Mouse (Mus musculus): ENCODE measurements around the gene Gstp3. TPM values are rescaled to one million over a fixed set of nuclear protein-coding genes. Genes with fewer than 3 reads are reported as not detected.

The Gstp3 gene
- total and polyA plus RNA-seq, 2 experiments from 2014 or later = not detected

DNA sequence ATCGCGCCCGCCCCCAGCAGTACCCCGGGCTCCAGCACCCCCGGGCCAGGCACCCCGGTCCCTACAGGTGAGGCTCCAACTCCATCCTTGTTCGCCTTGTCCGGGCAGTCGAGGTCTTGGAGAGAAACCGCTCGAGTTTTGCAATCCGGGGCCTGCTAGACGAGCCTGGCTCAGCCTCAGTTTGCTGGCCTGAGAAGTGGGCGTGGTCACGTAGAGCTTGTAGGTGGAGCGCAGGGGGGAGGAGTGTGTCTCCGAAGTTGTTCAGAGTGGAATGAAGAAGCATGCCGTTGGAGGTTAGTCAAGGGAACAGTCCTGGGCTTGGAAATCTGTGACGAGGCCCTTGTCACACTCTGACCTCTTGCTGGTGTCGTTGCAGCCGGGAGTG is 38.1 kb upstream of the Gstp3 start:
- peak overlapping the region; percentile 31 for H3K9ac ChIP-seq (replicated peaks; ENCODE audit: low read length)
- peak overlapping the region; percentile 63 for H3K4me2 ChIP-seq (ENCODE audit: low read depth, low read length)
- no peak for TF ChIP-seq CTCF (IDR thresholded peaks at IDR 0.05; ENCODE audit: low read depth)
- peak overlapping the region; percentile 45 for H3K4me3 ChIP-seq (ENCODE audit: low read length)
- H3K9me3 ChIP-seq (ENCODE audit: low read length) = no peaks in the 10 kb centered on the region
- ATAC-seq = no peak
- 2% methylated on average over 21 of the region's 21 CpGs for WGBS
- peak overlapping the region; percentile 8; the same call in 1 of the 2 replicates for H3K27ac ChIP-seq
- no peak for DNase-seq (ENCODE audit: low spot score)
- H3K36me3 ChIP-seq (ENCODE audit: insufficient read depth, low read length) = no peaks in the 10 kb centered on the region
- H3K4me1 ChIP-seq (ENCODE audit: insufficient read depth, low read length) = peaks cover 24% of the 10 kb centered on the region
- H3K27me3 ChIP-seq (ENCODE audit: insufficient read depth, low read length) = no peaks in the 10 kb centered on the region

DNA sequence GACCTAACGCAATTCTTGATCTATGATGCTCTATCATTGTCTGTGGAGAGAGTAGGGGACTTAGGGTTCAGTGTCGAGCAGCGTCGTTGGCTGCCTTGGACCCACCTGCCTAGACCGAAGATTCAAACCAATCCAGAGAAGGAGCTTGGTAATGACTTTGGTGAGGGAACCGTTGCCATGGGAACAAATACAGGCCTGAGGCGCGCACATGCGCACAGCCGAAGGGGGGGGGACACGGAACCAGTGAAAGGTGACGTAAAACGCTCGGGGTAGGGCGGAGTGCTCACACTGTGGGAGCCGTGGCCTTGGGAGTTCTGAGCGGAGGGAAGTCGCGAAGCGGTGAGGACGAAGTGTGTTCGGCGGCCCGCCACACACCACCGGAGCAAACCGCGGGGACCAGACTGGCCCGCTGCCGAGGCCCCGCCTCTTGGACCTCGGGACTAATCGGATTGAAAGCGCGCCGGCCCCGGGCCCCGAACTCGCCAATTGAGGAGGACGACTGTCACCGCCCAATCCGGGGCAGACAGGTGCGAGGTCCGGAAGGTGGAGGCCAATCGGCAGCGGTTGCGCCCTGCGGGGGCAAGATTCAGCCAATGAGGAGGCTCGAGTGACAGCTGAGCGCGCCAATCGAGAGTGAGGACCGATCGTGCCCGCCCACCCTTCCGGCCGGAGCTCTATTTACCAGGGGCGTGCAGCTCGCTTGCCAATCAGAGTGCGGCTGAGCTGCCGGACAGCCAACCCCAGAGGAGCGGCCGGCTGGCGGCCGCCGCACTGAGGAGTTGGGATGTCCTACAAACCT is 37.5 kb upstream of the Gstp3 start, which contains the start of gene Cdk2ap2:
Gene Cdk2ap2 (plus strand): TSS at position 541 of the 799 bp plus-strand sequence.
- WGBS = under 1% methylated on average over 65 of the region's 65 CpGs
- TF ChIP-seq CTCF (IDR thresholded peaks at IDR 0.05; ENCODE audit: low read depth) = no peak

DNA sequence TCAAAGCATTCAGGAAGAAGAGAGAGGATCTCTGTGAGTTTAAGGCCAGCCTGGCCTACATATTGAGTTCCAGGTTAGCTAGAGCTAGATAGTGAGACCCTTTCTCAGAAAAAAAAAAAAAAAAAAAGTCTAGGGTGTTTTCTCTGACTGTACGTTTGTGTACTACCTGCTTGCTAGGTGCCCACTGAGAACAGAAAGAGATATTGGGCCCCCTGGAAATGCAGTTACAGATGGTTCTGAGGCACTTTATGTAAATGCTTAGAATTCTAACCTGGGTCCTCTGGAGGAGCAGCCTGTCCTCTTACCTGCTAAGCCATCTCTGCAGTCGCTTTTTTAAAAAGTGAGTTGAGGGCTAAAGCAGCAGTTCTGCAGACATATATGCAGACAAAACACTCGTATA is 36.4 kb upstream of the Gstp3 start:
- 69% methylated on average over 3 of the region's 3 CpGs for WGBS
- no peak for ATAC-seq

More for the DNA sequence above, 37.5 kb upstream of the Gstp3 start, which contains the start of gene Cdk2ap2:
- H3K9me3 ChIP-seq (ENCODE audit: low read length) = no peaks in the 10 kb centered on the region
- no peaks in the 10 kb centered on the region for H3K36me3 ChIP-seq (ENCODE audit: insufficient read depth, low read length)
- ATAC-seq (peak; percentile 95), DNase-seq (ENCODE audit: low spot score) (peak; percentile 99)
- peak within 1 kb of the TSS; percentile 63 for H3K4me2 ChIP-seq (ENCODE audit: low read depth, low read length)
- H3K27ac ChIP-seq = peak within 1 kb of the TSS; percentile 82
- peak within 1 kb of the TSS; percentile 50 for H3K9ac ChIP-seq (replicated peaks; ENCODE audit: low read length)
- H3K27me3 ChIP-seq (ENCODE audit: insufficient read depth, low read length) = no peaks in the 10 kb centered on the region
- H3K4me1 ChIP-seq (ENCODE audit: insufficient read depth, low read length) = peaks cover 23% of the 10 kb centered on the region
- peak within 1 kb of the TSS; percentile 45 for H3K4me3 ChIP-seq (ENCODE audit: low read length)

DNA sequence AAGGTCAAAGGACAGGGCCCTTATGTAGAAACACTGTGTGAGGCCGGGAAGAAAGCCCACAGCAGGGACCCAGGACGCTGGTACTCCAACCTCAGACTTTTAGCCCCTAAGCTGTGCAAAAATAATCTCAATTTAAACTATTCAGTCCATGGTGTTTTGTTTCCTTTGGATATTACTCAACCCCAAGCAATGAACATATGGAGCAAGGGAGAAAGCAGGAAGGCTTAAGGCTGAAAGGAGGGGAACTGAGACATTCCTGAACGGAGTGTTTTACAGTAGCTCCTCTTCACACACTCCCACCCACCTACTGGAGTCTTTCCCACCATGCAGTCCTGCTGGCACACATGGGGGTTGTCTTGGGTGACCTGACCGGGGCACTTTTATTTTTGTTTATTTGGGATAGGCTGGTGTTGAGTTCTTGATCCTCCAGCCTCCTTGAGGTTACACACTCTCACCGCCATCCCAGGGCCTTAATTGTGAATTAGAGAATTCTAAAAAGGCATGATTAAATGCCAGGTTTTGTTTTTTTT is 35.5 kb upstream of the Gstp3 start:
- WGBS = 81% methylated on average over 5 of the region's 5 CpGs
- DNase-seq (ENCODE audit: low spot score) (no peak), ATAC-seq (no peak)
- Histone ChIP-seq H3K27ac (no peak overlapping the region), H3K27me3 (ENCODE audit: insufficient read depth, low read length) (no peaks in the 10 kb centered on the region), H3K4me3 (ENCODE audit: low read length) (no peak overlapping the region), H3K4me2 (ENCODE audit: low read depth, low read length) (no peak overlapping the region), H3K4me1 (ENCODE audit: insufficient read depth, low read length) (peaks cover 7% of the 10 kb centered on the region; the same call in 1 of the 2 replicates), H3K9ac (replicated peaks; ENCODE audit: low read length) (no peak overlapping the region), H3K9me3 (ENCODE audit: low read length) (no peaks in the 10 kb centered on the region), H3K36me3 (ENCODE audit: insufficient read depth, low read length) (no peaks in the 10 kb centered on the region)
- no peak for TF ChIP-seq CTCF (IDR thresholded peaks at IDR 0.05; ENCODE audit: low read depth)

More for the DNA sequence above, 36.4 kb upstream of the Gstp3 start:
- no peak overlapping the region for H3K4me2 ChIP-seq (ENCODE audit: low read depth, low read length)
- peak overlapping the region; percentile 82; the same call in 1 of the 2 replicates for H3K27ac ChIP-seq
- no peak overlapping the region for H3K9ac ChIP-seq (replicated peaks; ENCODE audit: low read length)
- H3K4me1 ChIP-seq (ENCODE audit: insufficient read depth, low read length) = peaks cover 16% of the 10 kb centered on the region
- no peak for DNase-seq (ENCODE audit: low spot score)
- TF ChIP-seq CTCF (IDR thresholded peaks at IDR 0.05; ENCODE audit: low read depth) = no peak
- no peak overlapping the region for H3K4me3 ChIP-seq (ENCODE audit: low read length)
- H3K9me3 ChIP-seq (ENCODE audit: low read length) = no peaks in the 10 kb centered on the region
- H3K27me3 ChIP-seq (ENCODE audit: insufficient read depth, low read length) = no peaks in the 10 kb centered on the region
- H3K36me3 ChIP-seq (ENCODE audit: insufficient read depth, low read length) = no peaks in the 10 kb centered on the region

DNA sequence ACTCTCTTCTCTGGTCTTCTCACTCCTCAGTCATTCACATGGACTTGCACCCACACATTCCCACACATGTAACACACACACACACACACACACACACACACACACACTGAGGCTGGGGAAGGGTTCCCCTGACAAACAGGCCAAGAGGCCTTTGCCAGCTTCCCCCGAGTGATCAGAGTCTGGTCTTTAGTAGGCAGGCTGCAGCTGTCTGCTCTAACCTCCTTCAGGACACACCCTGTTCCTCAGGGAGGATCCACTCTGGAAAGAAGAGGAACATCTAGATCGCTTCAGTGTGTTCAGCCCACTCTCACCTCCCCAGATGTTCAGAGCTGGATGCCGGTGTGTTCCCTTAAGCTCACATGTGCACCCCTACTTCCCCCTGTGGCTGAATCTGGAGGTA is 35.0 kb upstream of the Gstp3 start:
- H3K4me1 ChIP-seq (ENCODE audit: insufficient read depth, low read length) = peaks cover 3% of the 10 kb centered on the region; the same call in 1 of the 2 replicates
- H3K4me2 ChIP-seq (ENCODE audit: low read depth, low read length) = no peak overlapping the region
- no peaks in the 10 kb centered on the region for H3K9me3 ChIP-seq (ENCODE audit: low read length)
- H3K27me3 ChIP-seq (ENCODE audit: insufficient read depth, low read length) = no peaks in the 10 kb centered on the region
- DNase-seq (ENCODE audit: low spot score) (no peak), ATAC-seq (no peak)
- no peak for TF ChIP-seq CTCF (IDR thresholded peaks at IDR 0.05; ENCODE audit: low read depth)
- WGBS = 80% methylated on average over 3 of the region's 3 CpGs
- H3K36me3 ChIP-seq (ENCODE audit: insufficient read depth, low read length) = no peaks in the 10 kb centered on the region
- H3K9ac ChIP-seq (replicated peaks; ENCODE audit: low read length) = no peak overlapping the region
- no peak overlapping the region for H3K27ac ChIP-seq
- no peak overlapping the region for H3K4me3 ChIP-seq (ENCODE audit: low read length)

DNA sequence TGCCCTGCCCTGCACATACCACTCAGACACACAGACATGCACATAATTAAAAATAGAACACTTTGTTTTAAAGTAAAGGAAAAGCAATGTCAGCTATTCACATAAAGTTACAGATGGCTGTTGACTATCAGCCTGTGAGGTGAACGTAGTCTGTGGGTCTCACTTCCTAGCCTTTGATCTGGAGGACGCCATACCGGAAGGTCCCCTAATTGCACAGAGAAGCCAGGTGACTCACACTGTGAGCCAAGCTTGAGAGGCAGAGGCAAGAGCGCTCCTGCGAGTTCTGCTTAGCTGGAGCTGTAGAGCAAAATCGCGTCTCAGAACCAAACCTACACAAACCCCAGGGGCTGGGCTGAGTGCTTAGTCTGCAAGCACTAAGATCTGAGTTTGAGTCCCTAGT is 34.4 kb upstream of the Gstp3 start:
- WGBS = 81% methylated on average over 7 of the region's 7 CpGs
- Histone ChIP-seq H3K27me3 (ENCODE audit: insufficient read depth, low read length) (no peaks in the 10 kb centered on the region), H3K4me3 (ENCODE audit: low read length) (no peak overlapping the region), H3K4me2 (ENCODE audit: low read depth, low read length) (no peak overlapping the region), H3K27ac (no peak overlapping the region), H3K9me3 (ENCODE audit: low read length) (no peaks in the 10 kb centered on the region), H3K36me3 (ENCODE audit: insufficient read depth, low read length) (no peaks in the 10 kb centered on the region), H3K4me1 (ENCODE audit: insufficient read depth, low read length) (no peaks in the 10 kb centered on the region), H3K9ac (replicated peaks; ENCODE audit: low read length) (no peak overlapping the region)
- TF ChIP-seq CTCF (IDR thresholded peaks at IDR 0.05; ENCODE audit: low read depth) = no peak
- DNase-seq (ENCODE audit: low spot score) (no peak), ATAC-seq (no peak)

DNA sequence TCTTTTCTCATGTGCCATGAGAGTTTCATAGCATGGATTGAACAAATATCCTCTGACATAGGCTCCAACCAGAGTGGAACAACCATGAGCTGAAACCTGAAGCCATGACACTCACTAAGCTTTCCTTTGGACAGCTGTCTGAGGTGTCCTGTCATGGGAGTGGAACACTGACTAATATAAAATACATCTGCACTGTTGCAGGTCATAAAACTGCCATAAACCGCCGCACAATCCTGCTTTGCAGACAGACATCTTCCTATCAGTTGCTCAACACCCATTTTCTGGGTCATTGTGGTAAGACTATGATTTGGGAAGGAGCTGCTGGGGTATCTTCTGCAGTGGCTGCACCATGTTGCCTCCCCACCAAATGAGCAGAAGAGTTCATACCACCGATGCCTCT is 33.4 kb upstream of the Gstp3 start:
- Histone ChIP-seq H3K4me2 (ENCODE audit: low read depth, low read length) (no peak overlapping the region), H3K4me1 (ENCODE audit: insufficient read depth, low read length) (no peaks in the 10 kb centered on the region), H3K36me3 (ENCODE audit: insufficient read depth, low read length) (no peaks in the 10 kb centered on the region), H3K27ac (no peak overlapping the region), H3K9me3 (ENCODE audit: low read length) (no peaks in the 10 kb centered on the region), H3K27me3 (ENCODE audit: insufficient read depth, low read length) (no peaks in the 10 kb centered on the region), H3K9ac (replicated peaks; ENCODE audit: low read length) (no peak overlapping the region), H3K4me3 (ENCODE audit: low read length) (no peak overlapping the region)
- 88% methylated on average over 3 of the region's 3 CpGs for WGBS
- no peak for TF ChIP-seq CTCF (IDR thresholded peaks at IDR 0.05; ENCODE audit: low read depth)
- ATAC-seq (no peak), DNase-seq (ENCODE audit: low spot score) (no peak)

Data from hindbrain, postnatal 0 days (tissue).